Mouse (Mus musculus): ENCODE results near the gene Dnajc9.

DNA sequence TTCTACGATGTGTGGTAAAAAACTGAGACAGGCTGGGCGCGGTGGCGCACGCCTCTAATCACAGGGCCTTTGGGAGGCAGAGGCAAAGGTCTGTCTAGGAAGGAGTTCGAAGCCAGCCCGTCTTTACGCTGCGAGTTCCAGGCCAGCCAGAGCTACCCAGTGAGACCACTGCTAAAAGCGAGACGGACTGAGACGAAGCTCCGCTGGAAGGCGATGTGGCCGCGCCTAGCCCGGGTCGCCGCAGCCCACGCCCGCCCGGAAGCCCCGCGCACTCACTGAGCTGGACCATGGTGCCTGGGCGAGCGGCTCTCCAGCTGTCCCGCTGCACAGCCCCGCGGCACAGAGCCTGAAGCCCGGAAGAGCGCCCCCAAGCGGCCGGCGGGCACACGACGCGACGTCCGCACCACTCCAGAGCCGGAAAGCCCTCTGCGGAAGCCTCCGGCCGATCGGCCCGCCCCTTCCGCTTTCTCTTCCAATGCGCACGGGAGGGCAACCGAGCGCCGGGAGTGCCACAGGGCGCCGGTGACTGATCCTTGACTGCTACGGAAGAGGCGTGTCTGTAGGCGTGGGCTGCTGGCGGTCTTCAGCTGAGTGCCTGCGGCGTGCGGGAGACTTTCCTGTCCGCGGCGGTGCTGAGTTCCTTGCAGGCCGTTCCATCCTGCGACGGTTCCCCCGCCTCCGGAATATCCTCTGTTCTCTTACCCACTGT lies 4.6 kb upstream of the Dnajc9 start, which contains the start of gene Mrps16:
- peak; percentile 99 for TF ChIP-seq CTCF (IDR thresholded peaks at IDR 0.05; ENCODE audit: low read depth)
- TF ChIP-seq EP300 (IDR thresholded peaks at IDR 0.05; ENCODE audit: low read depth): no peak
